Mouse (Mus musculus): ENCODE results near the gene Oxsm. TPM values are rescaled to one million over a fixed set of nuclear protein-coding genes. Genes with fewer than 3 reads are reported as not detected.

Oxsm gene
- polyA plus RNA-seq, 1 experiment from 2014 or later = 2.1 TPM

- no peak overlapping the region for H3K4me2 ChIP-seq
- H3K4me3 ChIP-seq = no peak overlapping the region
- no peak overlapping the region for H3K9ac ChIP-seq
- H3K27me3 ChIP-seq (replicated peaks) = no peaks in the 10 kb centered on the region
- no peak for ATAC-seq (replicated peaks)
- H3K27ac ChIP-seq = no peak overlapping the region
- H3K36me3 ChIP-seq (replicated peaks) = no peaks in the 10 kb centered on the region
- H3K9me3 ChIP-seq = no peaks in the 10 kb centered on the region
- no peaks in the 10 kb centered on the region for H3K4me1 ChIP-seq
These were observed 19.0 kb downstream of the Oxsm start for GRCm38 (mm10) chr14:16230581-16230980.

- Histone ChIP-seq H3K36me3 (replicated peaks) (no peaks in the 10 kb centered on the region), H3K4me1 (no peaks in the 10 kb centered on the region), H3K4me2 (no peak overlapping the region), H3K27ac (no peak overlapping the region), H3K27me3 (replicated peaks) (no peaks in the 10 kb centered on the region), H3K9ac (no peak overlapping the region), H3K4me3 (no peak overlapping the region), H3K9me3 (no peaks in the 10 kb centered on the region)
- 75% methylated on average over 2 of the region's 2 CpGs for WGBS
- no peak for ATAC-seq (replicated peaks)
These were observed 20.2 kb downstream of the Oxsm start for GRCm38 (mm10) chr14:16229395-16229794.

- Histone ChIP-seq H3K9ac (no peak overlapping the region), H3K27ac (no peak overlapping the region), H3K27me3 (replicated peaks) (no peaks in the 10 kb centered on the region), H3K9me3 (no peaks in the 10 kb centered on the region), H3K36me3 (replicated peaks) (no peaks in the 10 kb centered on the region), H3K4me1 (no peaks in the 10 kb centered on the region), H3K4me2 (no peak overlapping the region), H3K4me3 (no peak overlapping the region)
- 57% methylated on average over 2 of the region's 2 CpGs for WGBS
- no peak for ATAC-seq (replicated peaks)
These were observed 30.6 kb downstream of the Oxsm start for GRCm38 (mm10) chr14:16219015-16219414.

GRCm38 (mm10) chr14:16207722-16208121, 41.9 kb downstream of the Oxsm start:
- H3K4me1 ChIP-seq = no peaks in the 10 kb centered on the region
- no peaks in the 10 kb centered on the region for H3K9me3 ChIP-seq
- ATAC-seq (replicated peaks) = no peak

GRCm38 (mm10) chr14:16201673-16202072, 47.9 kb downstream of the Oxsm start:
- Histone ChIP-seq H3K27me3 (replicated peaks) (no peaks in the 10 kb centered on the region), H3K9me3 (no peaks in the 10 kb centered on the region), H3K36me3 (replicated peaks) (no peaks in the 10 kb centered on the region), H3K4me3 (no peak overlapping the region), H3K4me2 (no peak overlapping the region), H3K27ac (peak overlapping the region; percentile 51), H3K4me1 (peaks cover 19% of the 10 kb centered on the region), H3K9ac (no peak overlapping the region)
- 17% methylated on average over 3 of the region's 3 CpGs for WGBS
- peak; percentile 31 for ATAC-seq (replicated peaks)

More at GRCm38 (mm10) chr14:16207722-16208121, 41.9 kb downstream of the Oxsm start:
- Histone ChIP-seq H3K27me3 (replicated peaks) (no peaks in the 10 kb centered on the region), H3K9ac (no peak overlapping the region), H3K27ac (no peak overlapping the region), H3K36me3 (replicated peaks) (no peaks in the 10 kb centered on the region), H3K4me3 (no peak overlapping the region), H3K4me2 (no peak overlapping the region)

GRCm38 (mm10) chr14:16200969-16201638, 48.5 kb downstream of the Oxsm start:
- peak overlapping the region; percentile 12; the same call in 1 of the 2 replicates for H3K4me3 ChIP-seq

GRCm38 (mm10) chr14:16200220-16200912, 49.2 kb downstream of the Oxsm start:
- Histone ChIP-seq H3K27ac (peak overlapping the region; percentile 74), H3K9me3 (no peaks in the 10 kb centered on the region), H3K4me2 (peak overlapping the region; percentile 40), H3K4me1 (peaks cover 19% of the 10 kb centered on the region), H3K36me3 (replicated peaks) (no peaks in the 10 kb centered on the region), H3K9ac (no peak overlapping the region), H3K4me3 (peak overlapping the region; percentile 12; the same call in 1 of the 2 replicates), H3K27me3 (replicated peaks) (no peaks in the 10 kb centered on the region)
- ATAC-seq (replicated peaks) = peak; percentile 38
- WGBS = 5% methylated on average over 6 of the region's 6 CpGs

More at GRCm38 (mm10) chr14:16200969-16201638, 48.5 kb downstream of the Oxsm start:
- peaks cover 19% of the 10 kb centered on the region for H3K4me1 ChIP-seq
- peak overlapping the region; percentile 40 for H3K4me2 ChIP-seq
- H3K9me3 ChIP-seq = no peaks in the 10 kb centered on the region
- no peaks in the 10 kb centered on the region for H3K27me3 ChIP-seq (replicated peaks)
- H3K9ac ChIP-seq = no peak overlapping the region
- no peaks in the 10 kb centered on the region for H3K36me3 ChIP-seq (replicated peaks)
- peak; percentile 98 for ATAC-seq (replicated peaks)
- 6% methylated on average over 8 of the region's 8 CpGs for WGBS
- H3K27ac ChIP-seq = peak overlapping the region; percentile 74

- peaks cover 15% of the 10 kb centered on the region for H3K4me1 ChIP-seq
- no peak overlapping the region for H3K27ac ChIP-seq
- no peak overlapping the region for H3K9ac ChIP-seq
- H3K36me3 ChIP-seq (replicated peaks) = no peaks in the 10 kb centered on the region
- no peak for ATAC-seq (replicated peaks)
- H3K27me3 ChIP-seq (replicated peaks) = no peaks in the 10 kb centered on the region
- H3K9me3 ChIP-seq = no peaks in the 10 kb centered on the region
- no peak overlapping the region for H3K4me3 ChIP-seq
- H3K4me2 ChIP-seq = no peak overlapping the region
- 63% methylated on average over 4 of the region's 4 CpGs for WGBS
These were observed 53.1 kb downstream of the Oxsm start for GRCm38 (mm10) chr14:16196518-16196917.

- Histone ChIP-seq H3K36me3 (replicated peaks) (no peaks in the 10 kb centered on the region), H3K4me2 (no peak overlapping the region), H3K27me3 (replicated peaks) (no peaks in the 10 kb centered on the region), H3K27ac (no peak overlapping the region), H3K4me1 (peaks cover 5% of the 10 kb centered on the region), H3K9ac (no peak overlapping the region), H3K4me3 (no peak overlapping the region), H3K9me3 (no peaks in the 10 kb centered on the region)
- WGBS = 71% methylated on average over 1 of the region's 1 CpGs
- ATAC-seq (replicated peaks) = no peak
These were observed 54.1 kb downstream of the Oxsm start for GRCm38 (mm10) chr14:16195486-16195885.

GRCm38 (mm10) chr14:16194125-16194524, 55.5 kb downstream of the Oxsm start:
- Histone ChIP-seq H3K27me3 (replicated peaks) (no peaks in the 10 kb centered on the region), H3K4me2 (no peak overlapping the region), H3K9me3 (no peaks in the 10 kb centered on the region), H3K4me3 (no peak overlapping the region), H3K4me1 (no peaks in the 10 kb centered on the region), H3K27ac (no peak overlapping the region), H3K9ac (no peak overlapping the region), H3K36me3 (replicated peaks) (no peaks in the 10 kb centered on the region)
- no peak for ATAC-seq (replicated peaks)
- WGBS = 78% methylated on average over 1 of the region's 1 CpGs

GRCm38 (mm10) chr14:16189142-16189541, 60.5 kb downstream of the Oxsm start:
- Histone ChIP-seq H3K27ac (no peak overlapping the region), H3K4me3 (no peak overlapping the region), H3K4me1 (no peaks in the 10 kb centered on the region), H3K9ac (no peak overlapping the region), H3K4me2 (no peak overlapping the region), H3K9me3 (no peaks in the 10 kb centered on the region), H3K36me3 (replicated peaks) (no peaks in the 10 kb centered on the region), H3K27me3 (replicated peaks) (no peaks in the 10 kb centered on the region)
- ATAC-seq (replicated peaks) = no peak
- 85% methylated on average over 1 of the region's 1 CpGs for WGBS
